Mouse (Mus musculus) MEL (cell line): ENCODE data around the gene 1700017B05Rik. TPM values are rescaled to one million over a fixed set of nuclear protein-coding genes. Genes with fewer than 3 reads are reported as not detected.

Source experiments
- DNase-seq: peaks from one replicate; pipeline ENCODE4 v3.0.0; 2011; ENCODE audit warnings: low read depth, low spot score
- H3K27ac ChIP-seq: 2 replicates; pipeline ENCODE4 v1.5.1; 2012; ENCODE audit warnings: low read depth, mild to moderate bottlenecking, control low read depth, low read length, moderate library complexity; ENCODE audit not compliant: control insufficient read depth
- H3K27me3 ChIP-seq, 2 experiments: fragments of 150-350 bp in 1 of 2; sonication (generic) in 1 of 2; 2 replicates each; pipeline ENCODE4 v1.6.1; 2012; ENCODE audit warnings: low read length in 2 of 2, mild to moderate bottlenecking in 2 of 2, improper control_type of control experiment in 1 of 2, moderate library complexity in 1 of 2; ENCODE audit not compliant: insufficient read depth in 2 of 2, control insufficient read depth in 1 of 2
- H3K36me3 ChIP-seq, 2 experiments: 2 replicates each; pipeline ENCODE4 v1.6.1; 2012 to 2014; ENCODE audit warnings: low read length in 2 of 2, improper control_type of control experiment in 1 of 2, inconsistent platforms in 1 of 2, mild to moderate bottlenecking in 1 of 2; ENCODE audit not compliant: insufficient read depth in 2 of 2, control insufficient read depth in 1 of 2
- H3K4me1 ChIP-seq, 2 experiments: fragments of 150-350 bp in 1 of 2; sonication (generic) in 1 of 2; 2 replicates each; pipeline ENCODE4 v1.6.1; 2012; ENCODE audit warnings: low read length in 2 of 2, improper control_type of control experiment in 1 of 2, mild to moderate bottlenecking in 1 of 2; ENCODE audit not compliant: insufficient read depth in 2 of 2, control insufficient read depth in 1 of 2
- H3K4me3 ChIP-seq, 2 experiments: fragments of 150-350 bp in 1 of 2; sonication (generic) in 1 of 2; 2 replicates each; pipeline ENCODE4 v1.5.1; 2012; ENCODE audit warnings: low read depth in 2 of 2, low read length in 2 of 2, mild to moderate bottlenecking in 2 of 2, moderate library complexity in 2 of 2, control low read depth in 1 of 2, improper control_type of control experiment in 1 of 2; ENCODE audit not compliant: control insufficient read depth in 1 of 2, insufficient read depth in 1 of 2
- H3K79me2 ChIP-seq: 2 replicates; pipeline ENCODE4 v1.6.1; 2012; ENCODE audit warnings: mild to moderate bottlenecking, low read length, moderate library complexity; ENCODE audit not compliant: control insufficient read depth, poor library complexity, insufficient read depth
- H3K9ac ChIP-seq: 2 replicates; pipeline ENCODE4 v1.6.1; 2012; ENCODE audit warnings: low read depth, mild to moderate bottlenecking, control low read depth, low read length, moderate library complexity; ENCODE audit not compliant: control insufficient read depth, poor library complexity, severe bottlenecking
- H3K9me3 ChIP-seq: fragments of 150-350 bp; sonication (generic); replicated peaks from 2 replicates; pipeline ENCODE4 v1.6.1; 2012; ENCODE audit warnings: mild to moderate bottlenecking, low read length, improper control_type of control experiment, moderate library complexity; ENCODE audit not compliant: insufficient read depth
- BHLHE40 ChIP-seq: IDR thresholded peaks from 2 replicates; pipeline ENCODE4 v1.6.1; 2012; ENCODE audit warnings: low read depth, mild to moderate bottlenecking, inconsistent platforms, low read length, improper control_type of control experiment, borderline replicate concordance
- CHD2 ChIP-seq: IDR thresholded peaks from 2 replicates; pipeline ENCODE4 v1.6.1; 2011; ENCODE audit warnings: low read length, improper control_type of control experiment
- E2F4 ChIP-seq: IDR thresholded peaks from 2 replicates; pipeline ENCODE4 v1.6.1; 2011; ENCODE audit warnings: low read depth, low read length, improper control_type of control experiment, borderline replicate concordance
- EP300 ChIP-seq, 2 experiments: IDR thresholded peaks; 2 replicates each; pipeline ENCODE4 v1.6.1; 2011; ENCODE audit warnings: improper control_type of control experiment in 2 of 2, low read length in 2 of 2, low read depth in 1 of 2, mild to moderate bottlenecking in 1 of 2
- GABPA ChIP-seq: IDR thresholded peaks from 2 replicates; pipeline ENCODE4 v1.6.1; 2012; ENCODE audit warnings: low read depth, mild to moderate bottlenecking, inconsistent platforms, low read length, improper control_type of control experiment, moderate library complexity
- HCFC1 ChIP-seq: IDR thresholded peaks from 2 replicates; pipeline ENCODE4 v1.6.1; 2012; ENCODE audit warnings: low read depth, mild to moderate bottlenecking, inconsistent platforms, low read length, improper control_type of control experiment, moderate library complexity
- KAT2A ChIP-seq: conservative IDR thresholded peaks from 2 replicates; pipeline ENCODE4 v1.6.1; 2012; ENCODE audit warnings: low read depth, low read length, improper control_type of control experiment, inconsistent platforms
- MAFK ChIP-seq: IDR thresholded peaks from 2 replicates; pipeline ENCODE4 v1.6.1; 2011; ENCODE audit warnings: low read depth, mild to moderate bottlenecking, low read length, improper control_type of control experiment, borderline replicate concordance
- MAX ChIP-seq: IDR thresholded peaks from 2 replicates; pipeline ENCODE4 v1.6.1; 2011; ENCODE audit warnings: low read length, improper control_type of control experiment
- MAZ ChIP-seq: IDR thresholded peaks from 2 replicates; pipeline ENCODE4 v1.6.1; 2012; ENCODE audit warnings: low read depth, mild to moderate bottlenecking, inconsistent platforms, low read length, improper control_type of control experiment
- MEF2A ChIP-seq: IDR thresholded peaks from 2 replicates; pipeline ENCODE4 v1.6.1; 2014; ENCODE audit warnings: low read depth, mild to moderate bottlenecking, inconsistent platforms, low read length, improper control_type of control experiment; ENCODE audit not compliant: poor library complexity, insufficient replicate concordance, severe bottlenecking; ENCODE audit errors: extremely low read depth
- MXI1 ChIP-seq: IDR thresholded peaks from 2 replicates; pipeline ENCODE4 v1.6.1; 2011; ENCODE audit warnings: mild to moderate bottlenecking, low read depth, low read length, improper control_type of control experiment
- MYB ChIP-seq: IDR thresholded peaks from 2 replicates; pipeline ENCODE4 v1.6.1; 2011; ENCODE audit warnings: mild to moderate bottlenecking, low read depth, low read length, improper control_type of control experiment
- NELFE ChIP-seq: IDR thresholded peaks from 2 replicates; pipeline ENCODE4 v1.6.1; 2011; ENCODE audit warnings: low read depth, low read length, improper control_type of control experiment
- RCOR1 ChIP-seq: IDR thresholded peaks from 2 replicates; pipeline ENCODE4 v1.6.1; 2012; ENCODE audit warnings: low read depth, mild to moderate bottlenecking, inconsistent platforms, low read length, improper control_type of control experiment
- SIN3A ChIP-seq: IDR thresholded peaks from 2 replicates; pipeline ENCODE4 v1.6.1; 2012; ENCODE audit warnings: low read length, improper control_type of control experiment, inconsistent platforms
- TAL1 ChIP-seq: IDR thresholded peaks from 2 replicates; pipeline ENCODE4 v1.6.1; 2012; ENCODE audit warnings: mild to moderate bottlenecking, inconsistent platforms, low read length, moderate library complexity, mixed read lengths
- TCF12 ChIP-seq: IDR thresholded peaks from 2 replicates; pipeline ENCODE4 v1.6.1; 2014; ENCODE audit warnings: low read depth, mild to moderate bottlenecking, inconsistent platforms, low read length, improper control_type of control experiment, moderate library complexity
- UBTF ChIP-seq: IDR thresholded peaks from 2 replicates; pipeline ENCODE4 v1.6.1; 2012; ENCODE audit warnings: low read depth, mild to moderate bottlenecking, inconsistent platforms, low read length, improper control_type of control experiment, moderate library complexity, borderline replicate concordance; ENCODE audit not compliant: insufficient read depth
- USF2 ChIP-seq, 2 experiments: IDR thresholded peaks; 2 replicates each; pipeline ENCODE4 v1.6.1; 2011 to 2012; ENCODE audit warnings: improper control_type of control experiment in 2 of 2, low read length in 2 of 2, borderline replicate concordance in 1 of 2, inconsistent platforms in 1 of 2, low read depth in 1 of 2, mild to moderate bottlenecking in 1 of 2; ENCODE audit not compliant: insufficient read depth in 1 of 2
- ZC3H11A ChIP-seq: IDR thresholded peaks from 2 replicates; pipeline ENCODE4 v1.6.1; 2012; ENCODE audit warnings: low read depth, mild to moderate bottlenecking, inconsistent platforms, low read length, improper control_type of control experiment
- ZMIZ1 ChIP-seq: IDR thresholded peaks from 2 replicates; pipeline ENCODE4 v1.6.1; 2012; ENCODE audit warnings: low read depth, mild to moderate bottlenecking, inconsistent platforms, low read length, improper control_type of control experiment, moderate library complexity
- ZNF384 ChIP-seq: IDR thresholded peaks from 2 replicates; pipeline ENCODE4 v1.6.1; 2012; ENCODE audit warnings: low read depth, mild to moderate bottlenecking, inconsistent platforms, low read length, improper control_type of control experiment
- polyA plus RNA-seq, 2 experiments: library from polyadenylated mRNA; stranded (reverse) in 1 of 2; unstranded in 1 of 2; fragments of >175 nt in 1 of 2; fragments of >200 nt in 1 of 2; gene quantifications; 2 replicates each; pipeline versions ENCODE4 v1.2.1 to v1.2.4; 2012; ENCODE audit warnings: low replicate concordance in 2 of 2, low read depth in 1 of 2; ENCODE audit not compliant: insufficient read length in 2 of 2, insufficient read depth in 1 of 2, missing spikeins in 1 of 2
- total RNA-seq: library from RNA; depleted of rRNA; stranded (reverse); fragments of 300-350 nt; gene quantifications from 2 replicates; pipeline ENCODE4 v1.2.3, GENCODE M21; 2012

1700017B05Rik gene
- total and polyA plus RNA-seq, 3 experiments = 52.7 to 76.5 TPM; not detected in 1

DNA sequence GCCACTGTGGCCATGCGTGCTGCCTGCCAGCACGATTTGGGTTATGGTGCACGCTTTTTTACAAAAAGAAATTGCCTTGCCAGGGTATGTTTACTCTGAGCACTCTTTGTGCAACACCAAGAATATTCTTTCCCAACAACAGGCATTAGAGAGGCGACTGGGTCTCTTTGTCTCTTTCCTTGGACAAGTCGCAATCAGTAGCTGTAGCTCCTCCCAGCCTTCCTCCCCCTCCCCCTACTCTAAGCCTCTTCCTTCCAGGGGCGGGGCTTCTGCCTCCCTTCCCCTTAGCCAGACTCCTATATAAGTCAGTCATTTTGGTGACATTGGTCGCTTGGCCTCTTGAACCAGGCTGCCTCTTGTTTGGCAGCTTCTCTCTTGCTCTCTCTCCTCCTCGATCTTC is 33.9 kb upstream of the 1700017B05Rik start:
- H3K36me3 ChIP-seq = peaks cover 0 to 27% of the 10 kb centered on the region in 2 experiments; a peak in 2 of 4 replicates
- no peak overlapping the region for H3K4me3 ChIP-seq
- no peaks in the 10 kb centered on the region for H3K27me3 ChIP-seq
- peaks cover 12 to 36% of the 10 kb centered on the region in 2 experiments for H3K4me1 ChIP-seq
- DNase-seq = no peak
- TF ChIP-seq MAZ (no peak), BHLHE40 (no peak), TCF12 (no peak), MYB (no peak), NELFE (no peak), UBTF (no peak), CHD2 (no peak), E2F4 (no peak), RCOR1 (no peak), MEF2A (no peak), TAL1 (no peak), USF2 (IDR thresholded peaks at IDR 0.05; ENCODE audit: borderline replicate concordance in 1 of 2, insufficient read depth in 1 of 2, low read depth in 1 of 2, low read length in 2 of 2) (no peak), ZMIZ1 (no peak), ZNF384 (no peak), EP300 (IDR thresholded peaks at IDR 0.05; ENCODE audit: low read depth in 1 of 2, low read length in 2 of 2) (no peak), MAX (no peak), SIN3A (no peak), KAT2A (no peak), MAFK (no peak), MXI1 (no peak)
- TF ChIP-seq, all 39 proteins: peak for 0
- H3K27ac ChIP-seq = no peak overlapping the region
- H3K79me2 ChIP-seq = no peaks in the 10 kb centered on the region
- H3K9ac ChIP-seq = no peak overlapping the region
- no peaks in the 10 kb centered on the region; the same call in 1 of the 2 replicates for H3K9me3 ChIP-seq

DNA sequence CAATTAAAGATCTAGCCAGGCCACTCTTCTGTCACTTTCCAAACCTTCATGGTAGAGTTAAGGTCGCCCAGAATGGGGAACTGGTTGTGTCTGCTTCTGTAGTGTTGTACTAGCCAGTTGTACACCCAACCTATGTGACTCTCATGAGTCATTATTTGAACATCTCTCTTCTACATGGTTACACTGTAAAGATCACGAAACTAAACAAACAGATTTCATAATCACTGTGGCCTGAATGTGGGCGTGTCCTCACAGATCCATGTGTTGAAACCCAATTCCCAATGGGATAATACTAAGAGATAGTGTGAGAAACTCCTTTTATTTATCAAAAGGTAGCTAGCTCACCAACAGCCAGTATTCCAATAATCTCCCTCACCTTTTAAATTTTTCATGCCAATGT is 33.3 kb upstream of the 1700017B05Rik start:
- DNase-seq = no peak

More for the DNA sequence above, 33.3 kb upstream of the 1700017B05Rik start:
- TF ChIP-seq HCFC1 (no peak), NELFE (no peak), ZNF384 (no peak), GABPA (no peak), MEF2A (no peak), TCF12 (no peak), ZC3H11A (no peak)
- no peak overlapping the region for H3K27ac ChIP-seq
- no peak overlapping the region for H3K4me3 ChIP-seq
- peaks cover 6 to 30% of the 10 kb centered on the region in 2 experiments for H3K4me1 ChIP-seq
- H3K79me2 ChIP-seq = no peaks in the 10 kb centered on the region
- H3K36me3 ChIP-seq = peaks cover 0 to 21% of the 10 kb centered on the region in 2 experiments; a peak in 2 of 4 replicates
- no peaks in the 10 kb centered on the region; the same call in 1 of the 2 replicates for H3K9me3 ChIP-seq
- no peaks in the 10 kb centered on the region for H3K27me3 ChIP-seq
- no peak overlapping the region for H3K9ac ChIP-seq
